9 mouse cellular contexts compared by ENCODE assay signal in the genomic region with DNA sequence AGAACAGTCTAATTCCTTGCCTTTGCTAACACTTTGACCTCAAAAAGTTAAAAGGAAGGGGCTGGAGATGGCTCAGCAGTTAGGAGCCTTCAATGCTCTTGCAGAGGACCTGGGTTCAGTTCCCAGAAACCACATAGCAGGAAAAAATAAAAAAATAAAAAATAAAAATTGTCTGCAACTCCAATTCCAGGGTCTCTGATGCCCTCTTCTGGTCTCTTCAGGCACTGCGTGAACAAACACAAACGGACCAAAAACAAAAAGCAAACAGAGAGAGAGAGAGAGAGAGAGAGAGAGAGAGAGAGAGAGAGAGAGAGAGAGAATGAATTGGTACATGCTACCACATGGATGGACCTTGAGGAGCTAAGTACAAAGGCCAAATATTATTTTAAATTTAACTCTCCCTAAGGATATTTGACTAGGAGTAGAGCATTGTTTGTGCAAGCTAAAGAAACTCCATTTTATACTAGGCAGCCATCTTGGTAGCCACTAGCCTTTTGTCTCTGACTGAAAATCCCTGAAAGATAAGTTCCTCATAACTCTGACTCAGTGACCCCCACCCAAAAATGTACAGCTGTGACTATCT. TPM values are rescaled to one million over a fixed set of nuclear protein-coding genes. Genes with fewer than 3 reads are reported as not detected.
DNase-seq lines count a peak whose midpoint lies in the region; ATAC-seq and TF ChIP-seq lines count a peak whose summit lies in the region.
"Had no signal": no experiment of that assay in that cellular context is flagged by ENCODE, and none has a peak within 500 bp of the region (broad histone marks: within the 10 kb centered on the region; RNA-seq: fewer than 3 reads in every experiment).

No protein-coding gene starts in this region.

- no peak overlapping the region for H3K27ac ChIP-seq in spleen, adult 2 months (ENCODE audit: insufficient read depth, low read length)
- no peak overlapping the region for H3K27ac ChIP-seq in limb, embryonic 11.5 days (replicated peaks; ENCODE audit: low read depth, low read length)
- H3K27ac ChIP-seq: heart, embryonic 13.5 days had no signal

- H3K4me1 ChIP-seq in spleen, adult 2 months (ENCODE audit: control insufficient read depth, insufficient read depth, insufficient read length) = no peaks in the 10 kb centered on the region
- H3K4me1 ChIP-seq in limb, embryonic 11.5 days (ENCODE audit: control insufficient read depth, insufficient read depth, low read length) = no peaks in the 10 kb centered on the region
- H3K4me1 ChIP-seq: heart, embryonic 13.5 days had no signal

- H3K4me3 ChIP-seq in spleen, adult 2 months (ENCODE audit: extremely low read depth, insufficient read depth, insufficient read length) = no peak overlapping the region
- H3K4me3 ChIP-seq in limb, embryonic 11.5 days (ENCODE audit: low read depth, low read length) = no peak overlapping the region
- H3K4me3 ChIP-seq: heart, embryonic 13.5 days had no signal

- H3K9ac ChIP-seq in limb, embryonic 11.5 days (ENCODE audit: low read length) = no peak overlapping the region
- H3K9ac ChIP-seq: heart, embryonic 13.5 days had no signal

- peak; percentile 7 to 11 for DNase-seq in spleen, adult 2 months (ENCODE audit: low read depth in 1 of 2, low spot score in 2 of 2)
- DNase-seq in spleen, adult 12 weeks (ENCODE audit: low spot score) = no peak
- peak; percentile 81 for DNase-seq in adrenal gland, postnatal 10 days
- DNase-seq in embryo, embryonic 11 days = peak; percentile 54
- DNase-seq in induced T-regulatory cell, adult 2 months (ENCODE audit: low read depth) = peak; percentile 65
- peak; percentile 82 for DNase-seq in limb, embryonic 11.5 days (ENCODE audit: low spot score)
- peak; percentile 79 for DNase-seq in retina, postnatal 1 day

- H3K36me3 ChIP-seq in spleen, adult 2 months (ENCODE audit: control insufficient read depth, insufficient read depth, low read length) = no peaks in the 10 kb centered on the region
- H3K36me3 ChIP-seq in limb, embryonic 11.5 days (ENCODE audit: control insufficient read depth, insufficient read depth, low read length) = no peaks in the 10 kb centered on the region
- H3K36me3 ChIP-seq: heart, embryonic 13.5 days had no signal

- no peaks in the 10 kb centered on the region for H3K27me3 ChIP-seq in spleen, adult 2 months (ENCODE audit: control insufficient read depth, insufficient read depth, low read length)
- H3K27me3 ChIP-seq in limb, embryonic 11.5 days (ENCODE audit: control insufficient read depth, insufficient read depth, low read length) = no peaks in the 10 kb centered on the region
- H3K27me3 ChIP-seq: heart, embryonic 13.5 days had no signal

- TF ChIP-seq POLR2A in spleen, adult 2 months (IDR thresholded peaks at IDR 0.05; ENCODE audit: low read depth, low read length) = no peak

- WGBS in spleen, adult 2 months = 0% methylated on average over 2 of the region's 2 CpGs
- 2% methylated on average over 2 of the region's 2 CpGs for WGBS in limb, embryonic 11.5 days

- ATAC-seq in limb, embryonic 11.5 days (ENCODE audit: insufficient number of reproducible peaks, low FRiP score, low TSS enrichment, low read depth) = no peak
- ATAC-seq in activated CD4-positive, CD25-positive, alpha-beta regulatory T cell, adult 4 months = no peak

- no peaks in the 10 kb centered on the region for H3K9me3 ChIP-seq in limb, embryonic 11.5 days (ENCODE audit: control insufficient read depth, low read length)
- H3K9me3 ChIP-seq: heart, embryonic 13.5 days had no signal

- TF ChIP-seq CTCF in spleen, adult 2 months (IDR thresholded peaks at IDR 0.05; ENCODE audit: extremely low read depth, insufficient read depth, insufficient read length, insufficient replicate concordance) = peak; percentile 16; the same call in 1 of the 2 replicates

- no peak overlapping the region for H3K4me2 ChIP-seq in limb, embryonic 11.5 days (ENCODE audit: low read depth, severe bottlenecking)
- H3K4me2 ChIP-seq: heart, embryonic 13.5 days had no signal

RNA-seq across cellular contexts. Expression of a gene that starts 39.2 kb away (rescaled TPM):
- polyA plus RNA-seq in spleen, adult 2 months (2012; rRNA removed) = 0.04 and 0.15 TPM in 2 replicates
- under 1 TPM; 0.42 to 0.45 TPM for total RNA-seq in adrenal gland, postnatal 10 days (2021)
- polyA plus RNA-seq in limb, embryonic 11.5 days (2014; fragmentation: Nextera tagmentation; extraction: Ambion mirVana) = not detected in 2 replicates
- polyA plus RNA-seq in activated CD4-positive, CD25-positive, alpha-beta regulatory T cell, adult 4 months (2017; shearing (Covaris generic)) = not detected
- polyA plus RNA-seq: heart, embryonic 13.5 days had no signal

RNA-seq across cellular contexts. Expression of a gene that starts 48.9 kb away (rescaled TPM):
- 0.06 and 0.08 TPM in 2 replicates for polyA plus RNA-seq in spleen, adult 2 months (2012; rRNA removed)
- 100 to 1,000 TPM in 1 of 2 experiments, 10 to 100 TPM in 1; 45.4 to 112 TPM for total RNA-seq in adrenal gland, postnatal 10 days (2021)
- not detected in 2 replicates for polyA plus RNA-seq in limb, embryonic 11.5 days (2014; fragmentation: Nextera tagmentation; extraction: Ambion mirVana)
- not detected for polyA plus RNA-seq in activated CD4-positive, CD25-positive, alpha-beta regulatory T cell, adult 4 months (2017; shearing (Covaris generic))
- polyA plus RNA-seq: heart, embryonic 13.5 days had no signal
